Mouse (Mus musculus): ENCODE data around the gene Atp1a3.

Atp1a3 gene

GRCm38 (mm10) chr7:24967966-24968365 is 37.8 kb downstream of the Atp1a3 start:
- DNase-seq (ENCODE audit: inconsistent age in 2 of 2, low spot score in 1 of 2), result no peak

- peak; percentile 72 to 93 for DNase-seq (ENCODE audit: inconsistent age in 2 of 2, low spot score in 1 of 2)
These were observed 40.7 kb downstream of the Atp1a3 start for GRCm38 (mm10) chr7:24964897-24965535.

GRCm38 (mm10) chr7:24964288-24964687 is 41.5 kb downstream of the Atp1a3 start:
- DNase-seq (ENCODE audit: inconsistent age in 2 of 2, low spot score in 1 of 2), result no peak

GRCm38 (mm10) chr7:24955226-24955625 is 50.5 kb downstream of the Atp1a3 start:
- DNase-seq (ENCODE audit: inconsistent age in 2 of 2, low spot score in 1 of 2), result no peak

- no peak for DNase-seq (ENCODE audit: inconsistent age in 2 of 2, low spot score in 1 of 2)
These were observed 51.3 kb downstream of the Atp1a3 start for GRCm38 (mm10) chr7:24954450-24954849.

GRCm38 (mm10) chr7:24953966-24954365 is 51.8 kb downstream of the Atp1a3 start:
- no peak for DNase-seq (ENCODE audit: inconsistent age in 2 of 2, low spot score in 1 of 2)

- DNase-seq (ENCODE audit: inconsistent age in 2 of 2, low spot score in 1 of 2), result peak; percentile 61 to 82
These were observed 55.7 kb downstream of the Atp1a3 start for GRCm38 (mm10) chr7:24949958-24950623.

- DNase-seq (ENCODE audit: inconsistent age in 2 of 2, low spot score in 1 of 2), result no peak
These were observed 57.0 kb downstream of the Atp1a3 start for GRCm38 (mm10) chr7:24948774-24949173.

GRCm38 (mm10) chr7:24947316-24948048 is 58.3 kb downstream of the Atp1a3 start:
- DNase-seq (ENCODE audit: inconsistent age in 2 of 2, low spot score in 1 of 2), result no peak

- no peak for DNase-seq (ENCODE audit: inconsistent age in 2 of 2, low spot score in 1 of 2)
These were observed 61.4 kb downstream of the Atp1a3 start, which contains the start of gene Gm4881 for GRCm38 (mm10) chr7:24944257-24944950. Gene Gm4881 (minus strand): TSS chr7:24944494.

- DNase-seq (ENCODE audit: inconsistent age in 2 of 2, low spot score in 1 of 2), result no peak
These were observed 62.1 kb downstream of the Atp1a3 start for GRCm38 (mm10) chr7:24943641-24944040.

GRCm38 (mm10) chr7:24931651-24932050 is 74.1 kb downstream of the Atp1a3 start:
- no peak for DNase-seq (ENCODE audit: inconsistent age in 2 of 2, low spot score in 1 of 2)

- no peak for DNase-seq (ENCODE audit: inconsistent age in 2 of 2, low spot score in 1 of 2)
These were observed 75.3 kb downstream of the Atp1a3 start for GRCm38 (mm10) chr7:24930475-24930874.

Measured in adrenal gland, adult (tissue).